Mouse (Mus musculus) liver, adult (tissue): ENCODE measurements around the gene Rnf157.
A peak's percentile ranks its signal among the peaks of the same experiment; 100 is the strongest.

Experiments
- GATA4 ChIP-seq: IDR thresholded peaks from 2 replicates; pipeline ENCODE4 v1.6.1; 2014; ENCODE audit warnings: mild to moderate bottlenecking, low read length; ENCODE audit not compliant: insufficient replicate concordance

The Rnf157 gene

DNA sequence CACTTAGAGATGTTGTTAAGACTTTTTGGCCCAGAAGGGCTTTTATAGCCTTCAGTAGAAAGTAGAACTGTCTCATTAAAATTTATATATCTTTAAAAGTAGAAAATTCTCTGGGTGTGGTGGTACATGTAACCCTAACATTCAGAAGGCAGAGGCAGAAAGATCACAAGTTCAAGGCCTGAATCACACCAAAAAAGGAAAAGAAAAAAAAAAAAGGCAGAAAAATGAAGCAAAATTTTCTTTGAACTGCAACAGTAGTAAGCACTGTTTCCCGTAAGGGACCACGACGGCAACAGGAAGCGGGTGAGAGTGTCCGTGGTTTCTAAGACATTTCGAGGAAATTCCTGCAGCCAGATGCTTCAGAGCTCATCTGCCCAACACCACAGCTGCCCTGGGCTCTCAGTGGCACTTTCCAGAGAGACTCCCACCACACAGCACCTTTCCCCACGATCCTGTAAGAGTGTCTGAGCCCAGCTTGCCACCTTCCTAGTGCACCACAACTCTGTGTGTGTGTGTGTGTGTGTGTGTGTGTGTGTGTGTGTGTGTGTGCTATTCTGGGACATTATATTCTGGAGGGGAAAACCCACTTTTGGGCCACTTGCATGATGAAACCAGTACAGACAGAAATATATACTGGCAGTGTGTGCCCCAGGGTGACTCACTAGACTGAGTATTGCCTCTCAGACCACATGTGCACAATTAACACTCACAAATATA lies 35.7 kb downstream of the Rnf157 start:
- no peak for TF ChIP-seq GATA4

DNA sequence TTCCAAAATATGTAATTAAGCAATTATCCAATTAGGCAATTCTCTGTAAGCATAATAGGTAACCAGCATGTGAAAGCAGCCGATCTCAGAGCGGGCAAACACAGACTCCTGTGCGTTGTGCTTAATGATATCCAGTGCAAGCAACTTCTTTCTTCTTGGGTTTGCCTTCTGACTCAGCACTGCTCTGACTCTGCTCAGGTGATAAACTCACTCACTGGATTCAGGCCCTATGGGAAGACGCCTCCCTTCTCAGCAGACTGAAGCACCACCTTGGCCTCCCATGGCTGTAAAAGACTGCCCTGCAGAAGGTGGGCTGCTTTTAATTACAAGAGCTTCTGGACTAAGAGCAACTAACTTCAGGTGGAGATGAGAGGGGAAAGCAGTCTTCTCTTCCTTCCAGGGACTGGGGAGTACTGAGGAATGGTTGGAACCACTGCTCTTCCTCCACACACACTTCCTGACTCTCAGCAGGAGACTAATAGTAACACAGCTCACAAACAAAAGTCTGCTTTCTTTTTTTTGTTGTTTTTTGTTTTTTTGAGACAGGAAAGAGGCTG lies 40.9 kb downstream of the Rnf157 start:
- TF ChIP-seq GATA4, result no peak

DNA sequence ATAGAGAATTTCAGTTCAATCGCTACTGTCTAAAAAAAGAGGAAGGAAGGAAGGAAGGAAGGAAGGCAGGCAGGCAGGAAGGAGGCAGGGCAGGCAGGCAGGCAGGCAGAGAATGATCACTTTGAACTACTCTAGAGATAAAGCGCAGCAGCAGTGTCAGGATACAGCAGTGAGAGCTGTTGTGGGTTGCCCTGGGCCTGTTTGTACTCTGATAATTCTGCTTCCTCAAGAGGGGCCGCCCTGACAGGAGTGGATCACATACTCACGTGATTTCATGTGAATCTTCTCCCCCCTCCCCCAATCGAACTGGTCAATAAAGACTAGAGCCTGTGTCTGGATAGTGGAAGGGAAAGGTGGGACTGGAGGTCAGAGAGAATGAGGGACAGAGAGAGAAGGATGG lies 43.2 kb downstream of the Rnf157 start:
- no peak for TF ChIP-seq GATA4

DNA sequence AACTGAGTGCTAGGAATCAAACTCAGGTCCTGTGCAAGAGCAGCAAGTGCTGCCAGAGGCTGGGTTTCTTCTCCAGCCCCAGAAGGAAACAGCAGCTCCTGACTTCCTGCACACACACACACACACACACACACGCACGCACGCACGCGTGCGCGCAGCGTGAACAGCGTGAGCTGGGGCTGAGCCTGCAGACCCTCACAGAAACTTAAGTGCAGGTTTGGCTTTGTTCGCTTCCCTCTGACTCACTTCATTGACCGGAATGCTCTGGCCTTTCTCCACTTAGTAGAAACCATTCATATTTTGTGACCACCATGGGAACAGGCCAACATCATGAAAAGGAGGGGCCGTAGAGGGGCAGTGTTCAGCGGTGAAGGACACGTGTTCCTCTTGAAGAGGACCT lies 43.8 kb downstream of the Rnf157 start:
- no peak for TF ChIP-seq GATA4

DNA sequence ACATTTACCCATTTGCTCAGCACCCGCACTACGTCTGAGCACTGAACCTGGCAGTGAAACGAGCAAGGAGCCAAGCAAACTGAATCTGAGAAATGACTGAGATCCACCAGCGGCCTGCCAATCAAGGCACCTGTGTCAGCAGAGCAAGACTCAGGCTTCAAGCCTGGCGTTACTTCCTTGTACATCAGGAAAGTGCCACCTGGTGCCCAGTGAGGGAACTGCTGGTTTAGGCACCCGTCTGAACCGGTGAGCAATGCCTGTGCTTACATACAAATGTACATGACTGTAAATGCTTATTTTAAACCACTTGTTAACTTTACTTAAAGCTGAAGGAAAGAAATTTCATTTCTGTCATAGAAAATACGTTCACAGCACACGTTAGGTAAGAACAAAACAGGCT lies 44.7 kb downstream of the Rnf157 start:
- TF ChIP-seq GATA4, result no peak

DNA sequence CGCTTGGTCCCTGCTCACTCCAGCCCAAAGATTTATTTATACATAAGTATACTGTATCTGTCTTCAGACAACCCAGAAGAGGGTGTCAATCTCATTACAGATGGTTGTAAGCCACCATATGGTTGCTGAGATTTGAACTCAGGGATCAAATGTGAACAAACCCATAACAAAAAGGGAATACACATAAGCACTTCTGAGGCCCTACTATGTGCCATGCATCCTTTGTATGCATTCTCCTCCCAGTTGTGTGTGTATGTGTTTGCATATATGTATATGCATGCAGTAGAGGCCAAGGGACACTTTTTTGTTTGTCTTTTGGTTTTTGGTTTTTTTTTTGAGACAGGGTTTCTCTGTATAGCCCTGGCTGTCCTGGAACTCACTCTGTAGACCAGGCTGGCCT lies 46.2 kb downstream of the Rnf157 start:
- TF ChIP-seq GATA4, result no peak

DNA sequence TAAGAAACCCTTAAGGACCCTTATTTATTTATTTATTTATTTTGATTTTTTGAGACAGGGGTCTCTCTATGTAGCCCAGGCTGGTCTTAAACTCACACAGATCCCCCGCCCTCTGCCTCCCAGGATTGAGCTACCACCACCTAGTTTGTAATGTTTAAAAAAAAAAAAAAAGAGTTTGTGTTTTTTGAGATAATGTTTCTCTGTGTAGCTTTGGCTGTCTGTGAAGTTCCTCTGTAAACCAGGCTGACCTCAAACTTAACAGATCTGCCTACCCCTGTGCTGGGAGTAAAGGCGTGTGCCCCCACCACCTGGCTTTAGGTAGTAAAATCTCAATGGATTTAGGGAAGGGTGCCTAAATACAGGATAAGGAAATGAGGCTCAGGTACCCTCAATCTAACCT lies 46.7 kb downstream of the Rnf157 start:
- TF ChIP-seq GATA4, result no peak

DNA sequence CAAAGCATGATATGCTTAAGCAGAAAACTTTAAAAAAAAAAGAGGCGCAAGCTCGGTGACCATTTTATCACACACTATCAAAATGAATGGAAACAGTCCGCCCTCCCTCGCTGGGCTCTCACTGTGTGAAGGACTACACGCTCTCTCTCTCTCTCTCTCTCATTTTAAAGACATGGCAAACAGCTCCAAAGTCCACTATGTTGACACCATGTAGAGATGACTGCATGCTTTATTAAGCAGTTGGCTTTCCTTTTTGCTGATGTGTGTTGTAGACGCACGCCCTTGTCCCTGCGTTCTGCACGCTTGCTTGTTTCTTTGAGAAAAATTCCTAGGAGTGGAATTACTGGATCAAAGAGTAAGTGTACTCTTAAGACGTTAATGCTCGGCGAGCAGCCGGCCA lies 47.4 kb downstream of the Rnf157 start:
- TF ChIP-seq GATA4, result no peak

DNA sequence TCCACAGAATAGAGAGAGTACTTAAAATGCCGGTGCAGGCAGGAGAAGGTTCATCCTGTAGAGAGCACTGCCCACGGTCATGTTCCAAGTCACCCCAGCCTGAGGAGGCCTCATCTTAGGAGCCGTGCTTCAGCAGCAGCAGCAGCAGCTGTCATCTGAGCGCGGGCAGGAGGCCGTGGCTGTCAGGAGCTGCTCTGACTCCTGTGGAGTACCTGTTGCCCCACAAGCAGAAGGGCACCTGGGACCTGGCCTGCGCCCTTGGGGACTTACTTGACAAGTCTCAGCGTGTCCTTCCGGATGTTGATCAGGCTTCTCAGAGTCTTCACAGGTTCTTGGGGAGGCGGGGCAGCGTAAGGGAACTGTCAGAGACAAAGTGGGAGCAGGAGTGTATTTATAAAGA lies 50.8 kb downstream of the Rnf157 start:
- TF ChIP-seq GATA4, result no peak

DNA sequence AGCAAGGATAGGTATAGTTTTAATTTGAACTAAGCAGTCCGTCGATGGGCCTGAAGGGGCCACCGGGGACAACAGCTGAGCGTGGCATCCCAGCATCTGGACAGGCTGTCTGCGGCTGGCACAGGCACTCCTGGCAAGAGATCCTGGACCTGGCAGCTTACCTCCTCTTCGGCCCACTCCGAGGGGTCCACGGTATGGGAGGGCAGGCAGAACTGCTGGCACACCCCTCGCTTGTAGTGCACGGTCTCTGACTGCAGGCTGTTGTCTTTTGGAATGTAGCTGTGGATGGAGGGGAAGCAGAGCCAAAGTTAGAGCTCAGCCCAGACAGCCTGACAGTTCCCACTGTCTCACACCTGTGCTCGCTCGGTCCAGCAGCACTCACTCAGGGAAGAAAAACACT lies 53.2 kb downstream of the Rnf157 start:
- TF ChIP-seq GATA4, result no peak

DNA sequence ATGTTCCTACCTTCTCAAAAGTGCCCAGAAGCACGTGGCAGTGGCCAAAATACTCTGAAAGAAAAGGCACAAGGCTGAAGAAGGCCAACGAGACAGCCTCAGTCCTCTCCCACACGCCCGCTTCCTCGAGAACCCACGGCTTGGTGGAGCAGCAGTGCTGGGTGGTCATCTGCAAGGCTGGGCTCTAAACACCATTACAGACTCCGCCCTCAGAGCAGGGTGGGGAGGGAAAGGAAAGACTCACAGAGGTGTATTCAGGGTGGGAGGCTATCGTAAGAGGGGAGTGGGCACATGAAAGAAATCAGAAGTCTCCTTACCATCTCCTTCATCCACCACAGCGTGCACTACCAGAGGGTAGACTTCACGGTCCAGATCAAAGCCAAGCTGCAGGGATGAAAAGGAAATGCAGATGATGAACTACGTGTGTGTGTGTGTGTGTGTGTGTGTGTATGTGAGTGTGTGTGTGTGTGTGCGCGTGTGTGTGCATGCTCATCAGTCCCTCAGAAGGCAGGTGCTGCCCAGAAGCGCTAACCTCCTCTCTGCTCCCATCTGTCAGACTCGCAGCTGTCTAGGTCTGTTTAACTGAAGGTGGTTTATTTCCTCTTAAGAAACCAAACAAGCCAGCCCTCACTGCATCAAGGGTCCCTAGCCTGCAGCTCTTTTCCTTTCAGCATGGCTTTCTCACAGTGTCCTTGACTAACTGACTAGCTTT lies 53.8 kb downstream of the Rnf157 start:
- no peak for TF ChIP-seq GATA4

DNA sequence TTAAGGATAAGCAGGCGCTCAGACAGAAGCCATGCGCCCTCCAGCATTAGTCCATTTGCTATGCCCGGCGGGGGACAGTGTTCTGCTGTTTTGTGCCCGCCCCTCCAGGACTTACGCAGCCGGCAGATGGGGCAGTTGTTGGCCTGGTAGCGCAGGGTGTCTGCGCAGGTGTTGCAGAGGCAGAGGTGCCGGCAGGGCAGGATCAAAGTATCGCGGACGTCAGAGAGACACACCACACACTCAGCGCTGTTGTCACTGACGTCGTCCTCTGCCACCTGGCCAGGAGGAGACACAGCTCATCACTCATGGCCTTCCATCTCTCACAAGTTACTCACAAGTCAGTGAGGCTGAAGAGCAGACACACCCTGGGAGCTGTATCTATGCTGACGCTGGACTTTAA lies 58.3 kb downstream of the Rnf157 start:
- TF ChIP-seq GATA4, result no peak

DNA sequence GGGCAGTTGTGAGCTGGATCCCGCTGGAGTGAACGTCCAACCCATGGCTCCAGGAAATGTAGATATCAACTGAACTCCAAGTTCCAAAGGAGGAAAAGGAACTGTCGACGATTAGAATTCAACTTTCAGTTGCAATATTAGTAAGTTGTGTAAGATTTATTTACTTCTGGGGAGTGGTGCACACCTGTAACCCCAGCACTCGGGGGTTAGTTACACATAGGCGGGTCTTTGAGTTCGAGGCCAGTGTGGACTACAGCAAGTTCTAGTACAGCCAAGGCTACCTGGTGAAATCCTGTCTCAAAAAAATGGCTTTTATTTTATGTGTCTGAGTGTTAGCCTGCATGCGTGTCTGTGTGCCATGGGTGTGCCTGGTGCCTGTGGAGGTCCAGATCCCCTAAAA lies 59.3 kb downstream of the Rnf157 start:
- TF ChIP-seq GATA4, result peak; percentile 48; the same call in 1 of the 2 replicates

DNA sequence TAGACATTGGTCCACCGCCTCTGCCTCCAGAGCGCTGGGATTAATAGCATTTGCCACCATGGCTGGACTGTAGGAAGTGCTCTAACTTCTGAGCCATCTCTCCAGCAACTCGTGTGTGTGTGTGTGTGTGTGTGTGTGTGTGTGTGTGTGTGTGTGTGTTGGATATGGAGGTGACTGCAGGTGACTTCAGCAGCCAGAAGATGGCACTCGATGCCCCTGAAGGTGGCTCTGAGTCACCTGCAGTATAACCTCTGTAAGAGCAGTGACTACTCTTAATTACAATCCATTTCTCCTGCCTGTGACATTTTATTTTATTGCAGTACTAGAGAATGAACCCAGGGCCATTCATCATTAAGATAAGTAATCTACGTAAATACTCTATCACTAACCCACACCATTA lies 61.5 kb downstream of the Rnf157 start:
- no peak for TF ChIP-seq GATA4

DNA sequence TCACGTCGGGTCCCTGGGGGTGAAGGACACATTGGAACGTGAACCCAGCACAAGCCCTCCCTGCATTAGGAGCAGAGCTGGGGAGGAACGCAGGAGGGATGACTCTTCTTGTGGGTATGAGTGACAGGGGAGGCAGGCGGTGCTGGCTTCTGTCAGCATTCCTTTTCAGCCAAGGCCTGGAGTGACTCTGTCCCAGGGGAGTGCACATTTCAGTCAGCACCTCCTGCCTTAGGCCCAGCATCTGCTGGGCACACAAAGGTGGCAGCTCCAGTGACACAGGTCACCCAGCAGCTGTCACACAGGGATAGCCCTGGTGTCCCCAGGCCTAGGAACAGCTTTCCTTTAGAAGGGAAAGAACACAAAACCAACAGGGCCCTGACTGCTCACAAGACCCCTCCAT lies 64.9 kb downstream of the Rnf157 start:
- no peak for TF ChIP-seq GATA4

DNA sequence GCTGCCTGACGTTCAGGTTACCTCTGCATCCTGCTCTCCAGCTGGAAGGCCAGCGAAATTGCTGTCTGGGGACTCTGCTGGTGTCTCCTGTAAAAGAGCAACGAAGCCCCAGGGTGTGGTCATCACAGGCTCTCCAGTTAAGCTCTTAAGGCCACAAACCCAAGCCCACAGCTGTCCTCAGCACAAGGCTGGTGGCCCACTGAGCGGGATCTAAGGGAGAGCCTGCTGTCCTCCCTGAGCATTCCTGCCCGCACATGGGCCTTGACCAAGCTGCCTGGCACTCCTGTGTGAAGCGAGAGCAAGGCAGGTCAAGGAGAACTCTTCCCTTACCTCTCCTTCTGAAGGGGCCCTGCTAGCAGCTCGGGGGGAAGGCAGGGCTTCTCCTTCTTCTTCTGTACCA lies 65.8 kb downstream of the Rnf157 start:
- no peak for TF ChIP-seq GATA4

DNA sequence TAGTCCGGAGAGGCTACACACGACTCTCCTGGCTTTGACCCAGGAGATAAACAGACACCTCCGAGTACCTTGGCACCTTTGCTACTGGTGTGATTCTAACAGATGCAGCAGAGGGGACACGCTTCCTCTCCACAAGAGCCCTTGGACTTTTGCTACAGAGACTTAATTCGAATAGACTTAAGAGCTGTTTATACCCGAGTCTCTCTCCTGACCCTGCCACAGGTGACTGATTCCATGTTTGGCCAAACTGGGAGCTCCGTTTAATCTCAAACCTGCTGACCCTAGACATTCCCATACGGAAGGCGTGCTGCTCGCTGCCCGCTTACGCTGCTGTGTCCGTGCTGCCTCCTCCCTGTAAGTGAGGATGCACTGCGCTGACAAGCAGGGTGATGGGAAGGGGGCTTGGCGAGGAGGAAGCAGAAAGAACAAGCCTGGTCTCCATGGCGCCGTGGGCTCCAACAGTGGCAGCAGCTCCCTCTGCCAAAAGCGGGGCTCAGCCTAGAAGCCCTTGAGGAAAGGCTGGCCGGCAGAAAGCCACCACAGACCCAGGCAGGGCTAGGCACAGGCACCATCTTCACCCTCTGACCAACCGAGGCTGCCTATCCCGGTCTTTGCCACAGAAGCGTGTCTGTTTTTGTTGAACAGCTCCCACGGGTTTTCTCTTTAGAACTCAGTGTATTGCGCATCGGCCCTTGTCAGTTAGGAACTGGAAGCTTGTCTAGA lies 70.6 kb downstream of the Rnf157 start:
- TF ChIP-seq GATA4, result no peak

DNA sequence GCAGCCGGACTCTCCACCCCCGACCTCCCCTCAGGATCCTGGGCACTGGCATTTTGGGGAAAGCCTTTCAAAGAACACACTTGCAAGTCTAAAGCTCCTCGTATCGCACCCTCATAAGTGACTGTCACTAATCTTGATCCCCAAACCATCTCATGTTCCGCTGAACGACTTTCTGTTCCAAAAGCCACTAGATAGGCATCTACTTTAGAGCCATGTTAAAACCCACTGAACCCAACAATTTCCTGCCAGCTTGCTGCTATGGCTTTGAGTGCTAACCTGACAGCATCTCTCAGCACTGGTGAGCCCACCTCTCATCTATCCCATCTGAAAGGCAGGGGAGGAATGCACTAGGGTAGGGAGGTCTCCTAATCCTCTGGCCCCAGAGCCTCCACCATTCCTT lies 75.3 kb downstream of the Rnf157 start:
- no peak for TF ChIP-seq GATA4
